Mouse (Mus musculus): ENCODE results near the gene Srrm2. TPM values are rescaled to one million over a fixed set of nuclear protein-coding genes. Genes with fewer than 3 reads are reported as not detected.

Gene Srrm2
- polyA plus RNA-seq, 1 experiment from 2014 or later: 399 TPM

DNA sequence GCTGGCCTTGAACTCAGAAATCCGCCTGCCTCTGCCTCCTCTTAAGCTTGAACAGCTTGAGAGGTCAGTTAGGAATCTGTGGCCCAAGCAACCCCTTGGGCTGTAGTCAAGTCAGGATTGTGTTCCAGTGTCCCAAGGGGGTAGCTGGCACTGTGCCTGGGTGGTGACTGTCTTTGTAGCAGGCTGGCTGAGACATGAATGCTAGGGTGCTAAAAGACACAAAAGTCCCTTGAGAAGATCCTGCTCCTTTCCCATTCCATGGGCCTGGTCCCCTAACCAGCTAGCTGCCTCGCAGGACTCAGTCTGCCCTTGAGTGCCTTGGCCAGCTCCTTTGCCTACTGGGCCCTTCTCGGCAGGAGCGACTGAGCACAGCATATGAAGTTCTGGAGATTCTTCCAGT, 72.6 kb downstream of the Srrm2 start:
- Histone ChIP-seq H3K4me2 (no peak overlapping the region), H3K27me3 (replicated peaks) (0 out of 2 replicates have a peak, but pooled peaks cover 3% of the 10 kb centered on the region), H3K9ac (no peak overlapping the region), H3K27ac (ENCODE audit: poor library complexity, severe bottlenecking) (no peak overlapping the region), H3K9me3 (replicated peaks) (peaks cover 5% of the 10 kb centered on the region; the same call in 1 of the 2 replicates), H3K36me3 (no peaks in the 10 kb centered on the region), H3K4me3 (no peak overlapping the region), H3K4me1 (replicated peaks) (no peaks in the 10 kb centered on the region)
- 80% methylated on average over 4 of the region's 4 CpGs for WGBS
- ATAC-seq (ENCODE audit: insufficient number of reproducible peaks, low FRiP score): no peak

DNA sequence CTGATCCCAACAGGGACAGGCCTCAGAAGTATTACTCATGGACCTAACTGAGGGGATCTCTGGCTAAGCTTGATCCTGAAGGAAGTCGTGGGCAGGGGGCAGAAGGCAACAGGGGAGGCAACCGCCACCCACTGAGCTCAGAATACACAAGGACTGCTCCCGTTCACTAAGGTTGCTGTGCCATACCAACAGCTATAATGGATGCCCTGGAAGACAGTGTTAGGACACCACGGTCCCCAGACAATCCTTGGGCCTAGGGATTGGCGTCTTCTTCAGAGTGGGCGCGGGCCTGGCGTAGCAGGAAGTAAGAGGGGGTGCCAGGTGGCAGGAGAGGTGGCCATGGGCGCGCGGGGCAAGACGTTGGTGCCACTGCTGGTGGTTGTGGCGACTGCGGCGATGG, 77.4 kb downstream of the Srrm2 start, which contains the start of gene Prss21:
Gene Prss21, plus strand, starts transcription at position 301 of the 400 bp plus-strand sequence.
- peaks cover 5% of the 10 kb centered on the region; the same call in 1 of the 2 replicates for H3K9me3 ChIP-seq (replicated peaks)
- no peak within 1 kb of the TSS for H3K4me3 ChIP-seq
- H3K27ac ChIP-seq (ENCODE audit: poor library complexity, severe bottlenecking): no peak within 1 kb of the TSS
- ATAC-seq (ENCODE audit: insufficient number of reproducible peaks, low FRiP score): no peak
- 0 out of 2 replicates have a peak, but pooled peaks cover 5% of the 10 kb centered on the region for H3K27me3 ChIP-seq (replicated peaks)
- no peak within 1 kb of the TSS for H3K9ac ChIP-seq
- WGBS: 78% methylated on average over 15 of the region's 15 CpGs
- H3K4me2 ChIP-seq: no peak within 1 kb of the TSS
- H3K36me3 ChIP-seq: no peaks in the 10 kb centered on the region
- no peaks in the 10 kb centered on the region for H3K4me1 ChIP-seq (replicated peaks)

DNA sequence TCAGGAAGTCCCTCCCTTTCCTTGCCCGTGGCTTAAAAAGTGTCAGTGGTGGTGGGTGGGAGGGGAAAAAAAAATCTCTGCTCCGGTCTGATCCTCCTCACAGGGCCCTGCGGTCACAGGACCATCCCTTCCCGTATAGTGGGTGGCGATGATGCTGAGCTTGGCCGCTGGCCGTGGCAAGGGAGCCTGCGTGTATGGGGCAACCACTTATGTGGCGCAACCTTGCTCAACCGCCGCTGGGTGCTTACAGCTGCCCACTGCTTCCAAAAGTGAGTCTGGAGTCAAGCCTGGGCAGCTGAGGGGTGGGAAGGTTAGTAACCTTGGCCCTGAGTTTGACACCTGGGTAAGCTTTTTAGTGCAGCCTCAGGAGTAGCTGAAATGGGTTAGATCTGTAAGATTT, 78.2 kb downstream of the Srrm2 start:
- H3K9me3 ChIP-seq (replicated peaks): peaks cover 5% of the 10 kb centered on the region; the same call in 1 of the 2 replicates
- H3K4me2 ChIP-seq: no peak overlapping the region
- no peak overlapping the region for H3K4me3 ChIP-seq
- 0 out of 2 replicates have a peak, but pooled peaks cover 5% of the 10 kb centered on the region for H3K27me3 ChIP-seq (replicated peaks)
- no peak overlapping the region for H3K9ac ChIP-seq
- no peak overlapping the region for H3K27ac ChIP-seq (ENCODE audit: poor library complexity, severe bottlenecking)
- WGBS: 84% methylated on average over 11 of the region's 11 CpGs
- no peak for ATAC-seq (ENCODE audit: insufficient number of reproducible peaks, low FRiP score)
- H3K36me3 ChIP-seq: no peaks in the 10 kb centered on the region
- no peaks in the 10 kb centered on the region for H3K4me1 ChIP-seq (replicated peaks)

Small RNA genes lying within 50 kb of the gene (microRNA-seq; reads per million reads assigned to microRNA genes)
- 1.2 reads per million for gene Mir5125

Other genes with a start within 250 kb of the Srrm2 start
- gene Zfp213, start 226.3 kb upstream of the Srrm2 start, polyA plus RNA-seq (2016; fragmentation: Nextera tagmentation; extraction: Ambion mirVana): 14.1 and 16.9 TPM in 2 replicates
- 9.1 and 10.7 TPM in 2 replicates for gene Zfp13, start 191.0 kb upstream of the Srrm2 start, polyA plus RNA-seq (2016; fragmentation: Nextera tagmentation; extraction: Ambion mirVana)
- gene Zscan10, start 189.7 kb upstream of the Srrm2 start, polyA plus RNA-seq (2016; fragmentation: Nextera tagmentation; extraction: Ambion mirVana): not detected in 2 replicates
- 0.42 and 0.75 TPM in 2 replicates for gene Mmp25, start 145.3 kb upstream of the Srrm2 start, polyA plus RNA-seq (2016; fragmentation: Nextera tagmentation; extraction: Ambion mirVana)
- gene Bicdl2, start 130.0 kb upstream of the Srrm2 start, polyA plus RNA-seq (2016; fragmentation: Nextera tagmentation; extraction: Ambion mirVana): 0.36 TPM in 1 of 2 replicates, not detected in the other
- 334 and 337 TPM in 2 replicates for gene Hcfc1r1, start 116.9 kb upstream of the Srrm2 start, polyA plus RNA-seq (2016; fragmentation: Nextera tagmentation; extraction: Ambion mirVana)
- 35.8 and 39.1 TPM in 2 replicates for gene Thoc6, start 116.7 kb upstream of the Srrm2 start, polyA plus RNA-seq (2016; fragmentation: Nextera tagmentation; extraction: Ambion mirVana)
- 117 and 119 TPM in 2 replicates for gene Tnfrsf12a, start 113.1 kb upstream of the Srrm2 start, polyA plus RNA-seq (2016; fragmentation: Nextera tagmentation; extraction: Ambion mirVana)
- gene Cldn6, start 111.3 kb upstream of the Srrm2 start, polyA plus RNA-seq (2016; fragmentation: Nextera tagmentation; extraction: Ambion mirVana): 2.2 and 3.1 TPM in 2 replicates
- gene Cldn9, start 106.5 kb upstream of the Srrm2 start, polyA plus RNA-seq (2016; fragmentation: Nextera tagmentation; extraction: Ambion mirVana): not detected in 2 replicates
- gene 1520401A03Rik, start 67.7 kb upstream of the Srrm2 start, polyA plus RNA-seq (2016; fragmentation: Nextera tagmentation; extraction: Ambion mirVana): 0.18 TPM in 1 of 2 replicates, not detected in the other
- gene Pkmyt1, start 64.2 kb upstream of the Srrm2 start, polyA plus RNA-seq (2016; fragmentation: Nextera tagmentation; extraction: Ambion mirVana): 32.4 and 32.7 TPM in 2 replicates
- 10.3 and 11.2 TPM in 2 replicates for gene Paqr4, start 49.7 kb upstream of the Srrm2 start, polyA plus RNA-seq (2016; fragmentation: Nextera tagmentation; extraction: Ambion mirVana)
- 0.17 and 0.33 TPM in 2 replicates for gene Kremen2, start 44.7 kb upstream of the Srrm2 start, polyA plus RNA-seq (2016; fragmentation: Nextera tagmentation; extraction: Ambion mirVana)
- 64.1 and 67.5 TPM in 2 replicates for gene Flywch1, start 18.9 kb upstream of the Srrm2 start, polyA plus RNA-seq (2016; fragmentation: Nextera tagmentation; extraction: Ambion mirVana)
- 6.9 and 7.3 TPM in 2 replicates for gene Flywch2, start 4.5 kb upstream of the Srrm2 start, polyA plus RNA-seq (2016; fragmentation: Nextera tagmentation; extraction: Ambion mirVana)
- gene Elob, start 38.6 kb downstream of the Srrm2 start, polyA plus RNA-seq (2016; fragmentation: Nextera tagmentation; extraction: Ambion mirVana): 878 and 903 TPM in 2 replicates
- gene Prss33, start 45.5 kb downstream of the Srrm2 start, polyA plus RNA-seq (2016; fragmentation: Nextera tagmentation; extraction: Ambion mirVana): not detected in 2 replicates
- gene Prss32, start 53.3 kb downstream of the Srrm2 start, polyA plus RNA-seq (2016; fragmentation: Nextera tagmentation; extraction: Ambion mirVana): not detected in 2 replicates
- gene Prss41, start 53.6 kb downstream of the Srrm2 start, polyA plus RNA-seq (2016; fragmentation: Nextera tagmentation; extraction: Ambion mirVana): 0.36 TPM in 1 of 2 replicates, not detected in the other
- gene Prss21, start 77.5 kb downstream of the Srrm2 start, polyA plus RNA-seq (2016; fragmentation: Nextera tagmentation; extraction: Ambion mirVana): not detected in 2 replicates
- gene Dcpp1, start 90.3 kb downstream of the Srrm2 start, polyA plus RNA-seq (2016; fragmentation: Nextera tagmentation; extraction: Ambion mirVana): not detected in 2 replicates
- not detected in 2 replicates for gene Dcpp2, start 90.3 kb downstream of the Srrm2 start, polyA plus RNA-seq (2016; fragmentation: Nextera tagmentation; extraction: Ambion mirVana)
- gene Dcpp3, start 126.9 kb downstream of the Srrm2 start, polyA plus RNA-seq (2016; fragmentation: Nextera tagmentation; extraction: Ambion mirVana): not detected in 2 replicates
- gene Sbp, start 151.1 kb downstream of the Srrm2 start, polyA plus RNA-seq (2016; fragmentation: Nextera tagmentation; extraction: Ambion mirVana): not detected in 2 replicates
- not detected in 2 replicates for gene Sbpl, start 164.7 kb downstream of the Srrm2 start, polyA plus RNA-seq (2016; fragmentation: Nextera tagmentation; extraction: Ambion mirVana)
- not detected in 2 replicates for gene Prss30, start 190.0 kb downstream of the Srrm2 start, polyA plus RNA-seq (2016; fragmentation: Nextera tagmentation; extraction: Ambion mirVana)
- gene Prss22, start 207.6 kb downstream of the Srrm2 start, polyA plus RNA-seq (2016; fragmentation: Nextera tagmentation; extraction: Ambion mirVana): 0.29 TPM in 1 of 2 replicates, not detected in the other
- 0.35 and 0.41 TPM in 2 replicates for gene Prss27, start 247.6 kb downstream of the Srrm2 start, polyA plus RNA-seq (2016; fragmentation: Nextera tagmentation; extraction: Ambion mirVana)

Measured in heart, embryonic 12.5 days (tissue).